Mouse (Mus musculus): ENCODE results near the gene Irs1.

GRCm38 (mm10) chr1:82221462-82221861 is 69.8 kb downstream of the Irs1 start:
- no peak for TF ChIP-seq POLR2A (IDR thresholded peaks at IDR 0.05; ENCODE audit: extremely low read depth, insufficient read depth, low read length)
- no peak for TF ChIP-seq CTCF (IDR thresholded peaks at IDR 0.05; ENCODE audit: low read depth, low read length)
